Comparison of ENCODE assay signal across 7 mouse cellular contexts in the genomic region with DNA sequence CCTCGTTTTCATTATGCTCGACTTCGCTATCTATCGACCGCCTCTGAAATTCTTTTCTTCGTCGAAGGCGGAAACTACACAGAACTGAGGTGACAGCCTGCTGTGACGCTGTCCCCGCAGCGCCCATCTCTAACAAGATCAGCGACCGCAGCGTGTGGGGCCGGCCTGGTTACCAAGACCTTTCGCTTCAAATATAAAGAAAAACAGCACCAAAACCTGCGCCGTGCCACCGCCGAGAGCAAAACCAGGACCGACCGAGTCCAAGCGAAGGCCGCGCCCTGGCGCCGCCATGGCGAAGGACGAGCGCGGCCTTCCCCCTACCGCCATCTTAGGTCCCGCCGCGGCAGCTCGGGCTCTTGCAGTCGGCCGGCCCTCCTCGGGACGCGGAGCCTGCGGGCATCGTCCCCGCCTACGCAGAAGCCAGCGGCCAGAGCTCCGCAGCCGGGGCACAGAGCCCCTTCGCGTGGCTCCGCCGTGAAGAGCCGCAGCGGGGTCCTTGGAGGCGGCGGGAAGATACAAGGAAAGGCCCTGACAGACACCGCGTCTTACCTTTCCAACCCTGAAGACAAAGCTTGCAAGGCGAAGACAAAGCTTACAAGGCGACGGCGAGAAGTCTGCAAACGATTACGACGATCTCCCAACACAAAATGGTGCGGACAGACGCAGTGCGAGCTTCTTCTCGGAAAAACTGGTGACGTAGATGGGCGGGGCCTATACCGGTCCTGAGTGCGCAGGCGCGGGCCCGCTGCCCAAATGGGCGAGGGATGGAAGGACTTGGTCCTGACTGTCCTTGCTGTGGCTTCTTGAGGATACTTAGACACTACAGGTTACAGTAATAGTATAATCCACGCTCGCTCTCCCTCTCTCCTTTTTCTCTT. TPM values are rescaled to one million over a fixed set of nuclear protein-coding genes. Genes with fewer than 3 reads are reported as not detected.
DNase-seq lines count a peak whose midpoint lies in the region; ATAC-seq and TF ChIP-seq lines count a peak whose summit lies in the region.

A gene (minus strand): TSS at position 696 of the 878 bp plus-strand sequence.

- peak; percentile 95 for TF ChIP-seq POLR2A in kidney, adult 2 months (IDR thresholded peaks at IDR 0.05; ENCODE audit: low read depth, low read length)
- peak; percentile 96 for TF ChIP-seq POLR2A in spleen, adult 2 months (IDR thresholded peaks at IDR 0.05; ENCODE audit: low read depth, low read length)

- H3K4me2 ChIP-seq in embryonic facial prominence, embryonic 12.5 days (replicated peaks) = peak within 1 kb of the TSS; percentile 76
- peak within 1 kb of the TSS; percentile 74 for H3K4me2 ChIP-seq in limb, embryonic 12.5 days
- peak within 1 kb of the TSS; percentile 62 for H3K4me2 ChIP-seq in midbrain, embryonic 15.5 days

- peak within 1 kb of the TSS; percentile 99 for H3K4me3 ChIP-seq in embryonic facial prominence, embryonic 12.5 days
- peak within 1 kb of the TSS; percentile 53 for H3K4me3 ChIP-seq in kidney, adult 2 months (ENCODE audit: insufficient read depth, low read depth, low read length)
- H3K4me3 ChIP-seq in limb, embryonic 12.5 days (replicated peaks) = peak within 1 kb of the TSS; percentile 100
- H3K4me3 ChIP-seq in midbrain, embryonic 15.5 days = peak within 1 kb of the TSS; percentile 92
- H3K4me3 ChIP-seq in spleen, adult 2 months (ENCODE audit: extremely low read depth, insufficient read depth, insufficient read length) = peak within 1 kb of the TSS; percentile 65

- TF ChIP-seq CTCF in kidney, adult 2 months (conservative IDR thresholded peaks at IDR 0.05; ENCODE audit: insufficient read depth, insufficient read length, low read depth, low read length) = no peak
- no peak for TF ChIP-seq CTCF in spleen, adult 2 months (IDR thresholded peaks at IDR 0.05; ENCODE audit: extremely low read depth, insufficient read depth, insufficient read length, insufficient replicate concordance)

- H3K4me1 ChIP-seq in embryonic facial prominence, embryonic 12.5 days = peaks cover 15% of the 10 kb centered on the region
- peaks cover 4% of the 10 kb centered on the region; the same call in 1 of the 2 replicates for H3K4me1 ChIP-seq in kidney, adult 2 months (ENCODE audit: control insufficient read depth, insufficient read depth, low read length)
- peaks cover 17% of the 10 kb centered on the region for H3K4me1 ChIP-seq in limb, embryonic 12.5 days (replicated peaks)
- H3K4me1 ChIP-seq in midbrain, embryonic 15.5 days = peaks cover 28% of the 10 kb centered on the region
- H3K4me1 ChIP-seq in spleen, adult 2 months (ENCODE audit: control insufficient read depth, insufficient read depth, insufficient read length) = peaks cover 5% of the 10 kb centered on the region

- peak; percentile 93 for ATAC-seq in embryonic facial prominence, embryonic 12.5 days (ENCODE audit: insufficient number of reproducible peaks, insufficient read depth, low FRiP score, low TSS enrichment)
- ATAC-seq in limb, embryonic 12.5 days (ENCODE audit: insufficient number of reproducible peaks, insufficient read depth, low FRiP score, low TSS enrichment, low read depth) = peak; percentile 87
- ATAC-seq in midbrain, embryonic 15.5 days (replicated peaks) = peak; percentile 95

- no peaks in the 10 kb centered on the region for H3K27me3 ChIP-seq in embryonic facial prominence, embryonic 12.5 days
- H3K27me3 ChIP-seq in kidney, adult 2 months (replicated peaks; ENCODE audit: control insufficient read depth, insufficient read depth, low read length) = no peaks in the 10 kb centered on the region
- no peaks in the 10 kb centered on the region for H3K27me3 ChIP-seq in limb, embryonic 12.5 days
- no peaks in the 10 kb centered on the region for H3K27me3 ChIP-seq in midbrain, embryonic 15.5 days (replicated peaks)
- H3K27me3 ChIP-seq in spleen, adult 2 months (ENCODE audit: control insufficient read depth, insufficient read depth, low read length) = no peaks in the 10 kb centered on the region; the same call in 1 of the 2 replicates

- peaks cover 24% of the 10 kb centered on the region for H3K36me3 ChIP-seq in embryonic facial prominence, embryonic 12.5 days
- H3K36me3 ChIP-seq in kidney, adult 2 months (ENCODE audit: control insufficient read depth, insufficient read depth, low read length) = peaks cover 14% of the 10 kb centered on the region
- H3K36me3 ChIP-seq in limb, embryonic 12.5 days = peaks cover 25% of the 10 kb centered on the region
- H3K36me3 ChIP-seq in midbrain, embryonic 15.5 days (replicated peaks) = peaks cover 8% of the 10 kb centered on the region
- H3K36me3 ChIP-seq in spleen, adult 2 months (ENCODE audit: control insufficient read depth, insufficient read depth, low read length) = peaks cover 26% of the 10 kb centered on the region

- under 1% methylated on average over 79 of the region's 79 CpGs for WGBS in embryonic facial prominence, embryonic 12.5 days
- WGBS in kidney, adult 2 months = under 1% methylated on average over 79 of the region's 79 CpGs
- WGBS in limb, embryonic 12.5 days = under 1% methylated on average over 79 of the region's 79 CpGs
- under 1% methylated on average over 79 of the region's 79 CpGs for WGBS in midbrain, embryonic 15.5 days
- WGBS in spleen, adult 2 months = under 1% methylated on average over 79 of the region's 79 CpGs

- H3K9ac ChIP-seq in embryonic facial prominence, embryonic 12.5 days = peak within 1 kb of the TSS; percentile 99
- H3K9ac ChIP-seq in limb, embryonic 12.5 days (replicated peaks) = peak within 1 kb of the TSS; percentile 100
- H3K9ac ChIP-seq in midbrain, embryonic 15.5 days = peak within 1 kb of the TSS; percentile 99

- peak; percentile 98 for DNase-seq in adrenal gland, postnatal 25 days
- peak; percentile 100 for DNase-seq in heart, adult 11 months
- DNase-seq in kidney, adult 2 months = peak; percentile 99
- DNase-seq in spleen, adult 2 months (ENCODE audit: low read depth in 1 of 2, low spot score in 2 of 2) = peak; percentile 82 to 95

- peak within 1 kb of the TSS; percentile 99 for H3K27ac ChIP-seq in embryonic facial prominence, embryonic 12.5 days
- peak within 1 kb of the TSS; percentile 94 for H3K27ac ChIP-seq in kidney, adult 2 months (ENCODE audit: insufficient read depth, low read depth, low read length)
- H3K27ac ChIP-seq in limb, embryonic 12.5 days = peak within 1 kb of the TSS; percentile 99
- peak within 1 kb of the TSS; percentile 99 for H3K27ac ChIP-seq in midbrain, embryonic 15.5 days
- H3K27ac ChIP-seq in spleen, adult 2 months (ENCODE audit: insufficient read depth, low read length) = peak within 1 kb of the TSS; percentile 99

- H3K9me3 ChIP-seq in embryonic facial prominence, embryonic 12.5 days = no peaks in the 10 kb centered on the region
- no peaks in the 10 kb centered on the region for H3K9me3 ChIP-seq in limb, embryonic 12.5 days
- H3K9me3 ChIP-seq in midbrain, embryonic 15.5 days = no peaks in the 10 kb centered on the region

RNA-seq across cellular contexts. Expression of the gene that starts here (rescaled TPM):
- 168 and 186 TPM in 2 replicates for total RNA-seq in adrenal gland, postnatal 25 days (2021)
- 222 and 233 TPM in 2 replicates for polyA plus RNA-seq in embryonic facial prominence, embryonic 12.5 days (2016; fragmentation: Nextera tagmentation; extraction: Ambion mirVana)
- 35.1 and 45.9 TPM in 2 replicates for polyA plus RNA-seq in kidney, adult 2 months (2012; rRNA removed)
- polyA plus RNA-seq in limb, embryonic 12.5 days (2016; fragmentation: Nextera tagmentation; extraction: Ambion mirVana) = 202 and 205 TPM in 2 replicates
- polyA plus RNA-seq in midbrain, embryonic 15.5 days (2015; fragmentation: Nextera tagmentation; extraction: Ambion mirVana) = 159 and 170 TPM in 2 replicates
- 37.5 and 48.1 TPM in 2 replicates for polyA plus RNA-seq in spleen, adult 2 months (2012; rRNA removed)

Comparison
In these comparisons a context has a peak if more than half of its experiments do, and no peak if none do; other contexts are left out.
1. Peak in every context shown above with its lines: DNase-seq, ATAC-seq, H3K4me3 ChIP-seq and H3K27ac ChIP-seq.